Mouse (Mus musculus) midbrain, embryonic 11.5 days (tissue): ENCODE data around the gene Fnd3c2. TPM values are rescaled to one million over a fixed set of nuclear protein-coding genes. Genes with fewer than 3 reads are reported as not detected.

Source experiments
- ATAC-seq: fragments of 200-750 bp; cut with Nextera tagmentation; 2 replicates; pipeline ENCODE4 v1.8.0; 2017; ENCODE audit warnings: moderate TSS enrichment, moderate library complexity; ENCODE audit not compliant: low FRiP score
- DNase-seq: peaks from one replicate; pipeline ENCODE4 v3.0.0; 2015; ENCODE audit warnings: low spot score; ENCODE audit errors: missing footprints
- H3K27ac ChIP-seq: fragments of 300-500 bp; sonication (generic); 2 replicates; pipeline ENCODE4 v1.5.1; 2014; ENCODE audit warnings: low read depth, low read length
- H3K27me3 ChIP-seq: fragments of 300-500 bp; sonication (generic); 2 replicates; pipeline ENCODE4 v1.6.1; 2014; ENCODE audit warnings: mild to moderate bottlenecking, low read length, moderate library complexity, mixed read lengths; ENCODE audit not compliant: control insufficient read depth, insufficient read depth
- H3K36me3 ChIP-seq: fragments of 300-500 bp; sonication (generic); 2 replicates; pipeline ENCODE4 v1.6.1; 2014; ENCODE audit warnings: mild to moderate bottlenecking, low read length, moderate library complexity, mixed read lengths; ENCODE audit not compliant: control insufficient read depth, insufficient read depth
- H3K4me1 ChIP-seq: fragments of 300-500 bp; sonication (generic); 2 replicates; pipeline ENCODE4 v1.6.1; 2014; ENCODE audit warnings: low read length; ENCODE audit not compliant: control insufficient read depth, insufficient read depth
- H3K4me2 ChIP-seq: fragments of 300-500 bp; sonication (generic); 2 replicates; pipeline ENCODE4 v1.6.1; 2014; ENCODE audit warnings: mild to moderate bottlenecking, moderate library complexity
- H3K4me3 ChIP-seq: fragments of 300-500 bp; sonication (generic); 2 replicates; pipeline ENCODE4 v1.5.1; 2014; ENCODE audit warnings: low read depth, low read length
- H3K9ac ChIP-seq: fragments of 300-500 bp; sonication (generic); 2 replicates; pipeline ENCODE4 v1.6.1; 2014; ENCODE audit warnings: low read length
- H3K9me3 ChIP-seq: fragments of 300-500 bp; sonication (generic); 2 replicates; pipeline ENCODE4 v1.6.1; 2016; ENCODE audit warnings: low read length; ENCODE audit not compliant: control insufficient read depth
- WGBS: fragments of 180-500 bp; shearing (Covaris S2); extraction: QIAGEN DNeasy Blood & Tissue Kit; methylation state at CpG from one replicate; pipeline ENCODE4 v1.1.7; 2014; 5-methylcytosine and 5-hydroxymethylcytosine counted together
- polyA plus RNA-seq: library from polyadenylated mRNA; unstranded; fragments of >200 nt; fragmentation: Nextera tagmentation; extraction: Ambion mirVana; gene quantifications from 2 replicates; pipeline ENCODE4 v1.2.1, GENCODE M21; 2014

The Fnd3c2 gene
- polyA plus RNA-seq, 1 experiment from 2014 or later, result not detected

DNA sequence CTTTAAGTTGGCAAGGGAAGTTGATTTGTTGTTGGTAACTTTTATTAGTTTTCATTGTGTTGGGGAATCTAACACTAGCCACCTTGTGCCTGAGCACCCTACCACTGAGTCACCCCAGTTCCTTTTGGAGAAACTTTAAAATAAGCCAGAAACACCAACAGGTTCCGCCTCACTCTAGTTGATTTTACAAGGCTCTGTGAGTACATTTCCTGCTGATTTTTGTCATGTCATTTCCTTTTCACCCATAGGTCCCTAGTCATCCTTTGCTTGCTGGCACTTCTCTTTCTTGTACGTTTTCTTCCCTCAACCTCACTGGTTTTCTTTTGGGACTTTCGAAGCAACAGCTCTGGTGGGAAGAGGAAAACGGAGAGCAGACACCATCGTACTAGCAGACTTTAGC, 65.8 kb downstream of the Fnd3c2 start:
- peaks cover 7% of the 10 kb centered on the region; the same call in 1 of the 2 replicates for H3K4me1 ChIP-seq
- WGBS, result 60% methylated on average over 5 of the region's 5 CpGs
- no peak for DNase-seq
- H3K27me3 ChIP-seq, result no peaks in the 10 kb centered on the region
- no peak overlapping the region for H3K9ac ChIP-seq
- peak overlapping the region; percentile 53 for H3K4me2 ChIP-seq
- no peaks in the 10 kb centered on the region for H3K36me3 ChIP-seq
- ATAC-seq, result no peak
- H3K4me3 ChIP-seq, result peak overlapping the region; percentile 52; the same call in 1 of the 2 replicates
- no peak overlapping the region for H3K27ac ChIP-seq
- H3K9me3 ChIP-seq, result no peaks in the 10 kb centered on the region

DNA sequence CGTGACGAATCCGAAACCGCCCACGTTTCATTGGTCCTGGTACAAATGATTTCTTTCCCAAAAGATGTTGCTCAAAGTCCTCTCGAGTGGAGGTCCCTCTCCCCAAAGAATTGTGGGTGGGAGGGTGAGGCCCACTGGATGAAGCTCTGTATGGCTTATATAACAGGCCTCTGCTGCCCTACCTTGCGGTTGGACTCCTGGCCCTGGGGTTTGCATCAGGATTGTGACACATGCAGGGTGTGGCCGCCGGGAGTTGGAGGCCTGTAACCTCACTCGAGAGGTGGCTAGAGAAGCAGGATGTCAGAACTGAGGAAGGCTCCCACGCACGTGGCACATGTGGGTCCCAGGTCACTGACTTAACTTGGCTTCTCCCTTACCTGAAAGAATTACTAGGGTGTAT, 67.4 kb downstream of the Fnd3c2 start:
- Histone ChIP-seq H3K4me1 (peaks cover 7% of the 10 kb centered on the region; the same call in 1 of the 2 replicates), H3K27ac (peak overlapping the region; percentile 48; the same call in 1 of the 2 replicates), H3K9ac (peak overlapping the region; percentile 64), H3K4me2 (peak overlapping the region; percentile 53), H3K4me3 (peak overlapping the region; percentile 52), H3K27me3 (no peaks in the 10 kb centered on the region), H3K9me3 (no peaks in the 10 kb centered on the region), H3K36me3 (no peaks in the 10 kb centered on the region)
- DNase-seq (peak; percentile 83), ATAC-seq (no peak)
- 20% methylated on average over 12 of the region's 12 CpGs for WGBS

DNA sequence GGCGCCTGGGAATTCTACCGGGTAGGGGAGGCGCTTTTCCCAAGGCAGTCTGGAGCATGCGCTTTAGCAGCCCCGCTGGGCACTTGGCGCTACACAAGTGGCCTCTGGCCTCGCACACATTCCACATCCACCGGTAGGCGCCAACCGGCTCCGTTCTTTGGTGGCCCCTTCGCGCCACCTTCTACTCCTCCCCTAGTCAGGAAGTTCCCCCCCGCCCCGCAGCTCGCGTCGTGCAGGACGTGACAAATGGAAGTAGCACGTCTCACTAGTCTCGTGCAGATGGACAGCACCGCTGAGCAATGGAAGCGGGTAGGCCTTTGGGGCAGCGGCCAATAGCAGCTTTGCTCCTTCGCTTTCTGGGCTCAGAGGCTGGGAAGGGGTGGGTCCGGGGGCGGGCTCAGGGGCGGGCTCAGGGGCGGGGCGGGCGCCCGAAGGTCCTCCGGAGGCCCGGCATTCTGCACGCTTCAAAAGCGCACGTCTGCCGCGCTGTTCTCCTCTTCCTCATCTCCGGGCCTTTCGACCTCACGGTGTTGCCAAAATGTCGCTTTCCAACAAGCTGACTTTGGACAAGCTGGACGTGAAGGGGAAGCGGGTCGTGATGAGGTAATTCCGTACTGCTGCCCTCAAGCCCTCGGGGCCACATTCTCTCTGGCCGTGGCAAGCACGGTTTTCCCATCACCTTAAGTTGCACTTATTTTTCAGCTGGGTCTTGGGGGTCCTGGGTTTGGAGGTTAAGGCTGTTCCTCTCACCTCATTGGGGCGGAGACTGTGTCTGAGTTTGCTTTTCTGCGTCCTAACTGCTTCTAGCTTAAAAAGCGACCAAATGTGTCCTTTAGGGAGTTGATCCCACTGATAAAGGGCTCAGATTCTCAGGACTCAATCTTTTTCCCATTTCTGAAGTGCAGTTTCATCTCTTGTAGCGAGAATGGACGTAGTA, 68.2 kb downstream of the Fnd3c2 start, which contains the start of gene Pgk1:
TSS of gene Pgk1 (plus strand) at position 388 of the 937 bp plus-strand sequence.
- peak within 1 kb of the TSS; percentile 53 for H3K4me2 ChIP-seq
- peak within 1 kb of the TSS; percentile 69 for H3K27ac ChIP-seq
- WGBS, result 17% methylated on average over 46 of the region's 55 CpGs
- no peaks in the 10 kb centered on the region for H3K9me3 ChIP-seq
- DNase-seq, result peak; percentile 97
- no peaks in the 10 kb centered on the region for H3K27me3 ChIP-seq
- H3K4me1 ChIP-seq, result peaks cover 7% of the 10 kb centered on the region; the same call in 1 of the 2 replicates
- H3K4me3 ChIP-seq, result peak within 1 kb of the TSS; percentile 52
- peak within 1 kb of the TSS; percentile 64 for H3K9ac ChIP-seq
- peak; percentile 98 for ATAC-seq
- H3K36me3 ChIP-seq, result no peaks in the 10 kb centered on the region

DNA sequence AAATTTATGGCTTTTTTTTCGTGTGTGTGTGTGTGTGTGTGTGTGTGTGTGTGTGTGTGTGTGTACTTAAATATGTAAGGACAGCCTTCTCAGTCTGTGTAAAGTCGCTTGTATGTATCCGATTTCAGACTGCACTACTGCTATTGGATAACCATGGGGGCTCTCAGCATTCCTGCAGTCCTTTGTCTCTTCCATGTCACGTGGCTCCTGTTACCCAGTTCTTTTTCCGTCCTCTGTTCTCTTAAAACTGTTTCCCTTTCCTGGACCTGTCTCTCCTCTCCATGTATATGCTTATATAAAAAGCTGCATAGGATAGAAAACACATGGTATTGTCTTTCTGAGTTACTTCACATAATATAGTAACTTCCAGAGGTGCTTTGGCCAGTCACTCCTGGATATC, 69.5 kb downstream of the Fnd3c2 start:
- 13% methylated on average over 5 of the region's 5 CpGs for WGBS
- H3K4me3 ChIP-seq, result no peak overlapping the region
- DNase-seq (peak; percentile 83), ATAC-seq (peak; percentile 40)
- no peaks in the 10 kb centered on the region for H3K9me3 ChIP-seq
- no peaks in the 10 kb centered on the region for H3K36me3 ChIP-seq
- peaks cover 7% of the 10 kb centered on the region; the same call in 1 of the 2 replicates for H3K4me1 ChIP-seq
- H3K27ac ChIP-seq, result peak overlapping the region; percentile 69
- no peaks in the 10 kb centered on the region for H3K27me3 ChIP-seq
- no peak overlapping the region for H3K4me2 ChIP-seq
- no peak overlapping the region for H3K9ac ChIP-seq

Other genes starting within 250 kb of the Fnd3c2 start
- gene Magt1, start 243.5 kb downstream of the Fnd3c2 start, polyA plus RNA-seq, result 44.9 and 45.9 TPM in 2 replicates
- gene Cox7b, start 239.7 kb downstream of the Fnd3c2 start, polyA plus RNA-seq, result 319 TPM in 2 replicates
- gene Atp7a, start 228.1 kb downstream of the Fnd3c2 start, polyA plus RNA-seq, result 25.4 and 28.8 TPM in 2 replicates
- gene Tlr13, start 112.2 kb downstream of the Fnd3c2 start, polyA plus RNA-seq, result 0.19 and 0.27 TPM in 2 replicates
- 424 and 429 TPM in 2 replicates for gene Pgk1, start 68.3 kb downstream of the Fnd3c2 start, polyA plus RNA-seq
- 15.7 and 18.8 TPM in 2 replicates for gene Taf9b, start 34.2 kb downstream of the Fnd3c2 start, polyA plus RNA-seq
- 39.0 and 44.9 TPM in 2 replicates for gene Fndc3c1, start 230.0 kb upstream of the Fnd3c2 start, polyA plus RNA-seq